Mouse (Mus musculus) spleen, adult 2 months (tissue): ENCODE measurements at regions not wholly inside any gene's neighbourhood (a gene's known extent, or its start where the extent isn't known, plus 50 kb on each side); places are given as distances from the start of the nearest gene placed in this dataset.

Experiments
- DNase-seq, 2 experiments: peaks; one replicate each; pipeline versions ENCODE4 v3.0.0 to v3.0.0-alpha.2; 2012 to 2021; ENCODE audit warnings: low spot score in 2 of 2, low read depth in 1 of 2
- H3K27ac ChIP-seq: fragments of 200-500 bp; 2 replicates; pipeline ENCODE4 v1.5.1; 2012; ENCODE audit warnings: low read length, inconsistent platforms; ENCODE audit not compliant: insufficient read depth
- H3K27me3 ChIP-seq: fragments of 200-500 bp; 2 replicates; pipeline ENCODE4 v1.6.1; 2012; ENCODE audit warnings: mild to moderate bottlenecking, moderate library complexity, low read length, inconsistent platforms; ENCODE audit not compliant: control insufficient read depth, insufficient read depth
- H3K36me3 ChIP-seq: fragments of 200-500 bp; 2 replicates; pipeline ENCODE4 v1.6.1; 2012; ENCODE audit warnings: mild to moderate bottlenecking, low read length, inconsistent platforms; ENCODE audit not compliant: control insufficient read depth, insufficient read depth
- H3K4me1 ChIP-seq: fragments of 200-500 bp; 2 replicates; pipeline ENCODE4 v1.6.1; 2011; ENCODE audit warnings: inconsistent platforms; ENCODE audit not compliant: control insufficient read depth, insufficient read depth, insufficient read length
- H3K4me3 ChIP-seq: fragments of 200-500 bp; 2 replicates; pipeline ENCODE4 v1.5.1; 2011; ENCODE audit warnings: mild to moderate bottlenecking, inconsistent platforms; ENCODE audit not compliant: insufficient read depth, insufficient read length; ENCODE audit errors: extremely low read depth
- CTCF ChIP-seq: fragments of 200-500 bp; IDR thresholded peaks from 2 replicates; pipeline ENCODE4 v1.5.1; 2011; ENCODE audit warnings: mild to moderate bottlenecking, inconsistent platforms; ENCODE audit not compliant: insufficient read depth, insufficient read length, insufficient replicate concordance; ENCODE audit errors: extremely low read depth
- POLR2A ChIP-seq: fragments of 200-500 bp; IDR thresholded peaks from 2 replicates; pipeline ENCODE4 v1.6.1; 2011; ENCODE audit warnings: low read depth, low read length, inconsistent platforms
- WGBS: fragments of 180-500 bp; shearing (Covaris S2); methylation state at CpG from one replicate; pipeline ENCODE4 v1.1.7; 2018; 5-methylcytosine and 5-hydroxymethylcytosine counted together

DNA sequence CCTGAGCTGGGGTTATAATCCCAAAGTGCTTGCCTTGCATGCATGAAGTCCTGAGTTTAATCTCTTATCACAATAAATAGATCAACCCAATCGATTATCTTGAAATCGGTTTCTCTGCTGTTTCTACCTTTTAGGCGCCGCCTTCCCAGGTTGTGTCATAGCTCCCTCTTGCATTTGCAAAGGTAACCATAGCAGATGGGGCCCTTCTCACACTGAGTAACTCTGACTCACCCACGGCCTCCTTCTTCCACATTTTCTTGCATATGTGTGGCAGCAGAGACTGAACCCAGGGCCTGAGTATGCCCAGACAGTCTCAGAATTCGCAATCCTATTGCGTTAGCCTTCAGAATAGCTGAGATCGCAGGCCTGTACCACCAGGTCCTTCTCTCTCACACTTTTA, 570.7 kb upstream of the Gm10131 start:
- no peaks in the 10 kb centered on the region for H3K4me1 ChIP-seq
- no peaks in the 10 kb centered on the region for H3K36me3 ChIP-seq
- TF ChIP-seq POLR2A (no peak), CTCF (no peak)
- no peak for DNase-seq
- H3K4me3 ChIP-seq: no peak overlapping the region
- no peaks in the 10 kb centered on the region for H3K27me3 ChIP-seq
- no peak overlapping the region for H3K27ac ChIP-seq
- 94% methylated on average over 8 of the region's 8 CpGs for WGBS

DNA sequence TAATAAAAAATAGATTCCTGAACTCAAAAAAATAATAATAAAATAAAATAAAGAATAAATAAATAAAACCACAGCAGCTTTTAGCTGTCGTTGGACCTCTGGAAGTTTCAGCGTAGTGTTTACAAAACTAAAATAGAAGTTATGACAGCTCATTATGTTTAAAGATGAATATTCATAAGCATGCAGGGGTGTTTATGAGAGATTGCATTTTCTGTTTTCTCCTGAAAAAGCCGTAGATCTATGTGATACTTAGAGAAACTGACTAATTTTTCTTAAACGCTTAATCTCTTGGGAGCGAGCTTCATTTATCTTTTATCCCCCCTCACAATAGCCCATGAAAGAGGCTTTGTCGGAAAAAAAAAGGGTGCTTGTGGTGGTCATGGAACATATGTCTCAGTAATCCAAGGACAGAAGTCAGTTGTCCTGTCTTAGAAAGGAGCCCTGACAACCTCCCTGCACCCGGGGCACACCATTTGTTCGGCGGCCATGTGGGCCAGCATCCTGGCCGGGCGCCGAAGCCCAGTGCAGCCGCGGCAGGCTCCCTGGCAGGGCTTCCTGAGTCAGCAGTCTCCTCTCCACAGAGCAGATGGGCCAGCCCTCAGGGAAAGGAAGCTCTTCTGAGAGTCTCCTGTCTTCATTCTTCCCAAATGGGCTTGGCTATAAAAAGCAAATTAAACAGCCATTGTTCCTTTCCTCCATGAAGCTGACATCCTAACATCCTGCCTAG, 568.2 kb upstream of the Gm10131 start:
- no peak for DNase-seq
- Histone ChIP-seq H3K36me3 (no peaks in the 10 kb centered on the region), H3K4me3 (no peak overlapping the region), H3K27ac (no peak overlapping the region), H3K4me1 (no peaks in the 10 kb centered on the region), H3K27me3 (no peaks in the 10 kb centered on the region)
- WGBS: 76% methylated on average over 14 of the region's 14 CpGs
- no peak for TF ChIP-seq CTCF
- TF ChIP-seq POLR2A: no peak

DNA sequence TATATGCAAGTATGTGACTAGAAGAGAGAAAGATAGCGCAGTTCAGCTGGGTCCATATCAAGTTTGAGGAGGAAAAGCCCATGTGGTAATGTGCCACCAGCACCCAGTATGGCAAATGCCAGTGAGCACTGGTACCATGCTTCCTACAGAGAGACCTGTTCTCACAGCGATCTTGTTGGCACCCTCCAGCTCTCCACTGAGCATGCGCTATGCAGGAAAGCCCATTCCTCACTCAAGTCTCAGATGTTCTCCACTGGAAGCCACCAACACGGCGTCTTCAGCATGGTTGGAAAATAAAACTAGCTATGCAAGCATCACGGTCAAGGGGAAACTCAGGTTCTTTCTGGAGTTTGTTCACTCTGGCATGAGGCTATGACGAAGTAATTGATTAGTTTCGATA, 567.3 kb upstream of the Gm10131 start:
- H3K27me3 ChIP-seq: no peaks in the 10 kb centered on the region
- TF ChIP-seq POLR2A (no peak), CTCF (no peak)
- no peak overlapping the region for H3K27ac ChIP-seq
- no peak overlapping the region for H3K4me3 ChIP-seq
- WGBS: 95% methylated on average over 8 of the region's 8 CpGs
- DNase-seq: no peak
- no peaks in the 10 kb centered on the region for H3K4me1 ChIP-seq
- H3K36me3 ChIP-seq: no peaks in the 10 kb centered on the region

DNA sequence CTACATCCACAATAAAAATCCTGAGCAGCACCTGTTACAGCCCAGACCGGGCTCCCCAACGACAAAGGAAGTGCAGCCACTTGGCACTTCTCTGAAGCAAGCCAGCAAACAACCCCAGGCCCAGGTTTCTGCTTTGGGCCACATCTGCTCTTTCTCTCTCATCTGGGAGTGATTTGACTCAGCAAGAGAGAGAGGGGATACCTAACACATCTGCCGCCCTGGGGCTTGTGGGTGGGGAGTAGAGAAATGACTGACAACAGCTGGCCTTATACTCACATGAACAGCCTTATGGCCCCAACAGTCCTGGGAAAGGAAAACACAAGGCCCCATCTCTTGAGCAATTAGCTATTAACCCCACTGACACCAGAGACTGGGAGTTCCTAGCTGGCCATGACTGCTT, 560.2 kb upstream of the Gm10131 start:
- 6% methylated on average over 3 of the region's 3 CpGs for WGBS
- peak overlapping the region; percentile 76 for H3K27ac ChIP-seq
- H3K4me1 ChIP-seq: peaks cover 15% of the 10 kb centered on the region
- no peak overlapping the region for H3K4me3 ChIP-seq
- H3K36me3 ChIP-seq: no peaks in the 10 kb centered on the region
- TF ChIP-seq CTCF: no peak
- no peak for TF ChIP-seq POLR2A
- H3K27me3 ChIP-seq: no peaks in the 10 kb centered on the region
- peak in 1 of 2 experiments; percentile 45 for DNase-seq

DNA sequence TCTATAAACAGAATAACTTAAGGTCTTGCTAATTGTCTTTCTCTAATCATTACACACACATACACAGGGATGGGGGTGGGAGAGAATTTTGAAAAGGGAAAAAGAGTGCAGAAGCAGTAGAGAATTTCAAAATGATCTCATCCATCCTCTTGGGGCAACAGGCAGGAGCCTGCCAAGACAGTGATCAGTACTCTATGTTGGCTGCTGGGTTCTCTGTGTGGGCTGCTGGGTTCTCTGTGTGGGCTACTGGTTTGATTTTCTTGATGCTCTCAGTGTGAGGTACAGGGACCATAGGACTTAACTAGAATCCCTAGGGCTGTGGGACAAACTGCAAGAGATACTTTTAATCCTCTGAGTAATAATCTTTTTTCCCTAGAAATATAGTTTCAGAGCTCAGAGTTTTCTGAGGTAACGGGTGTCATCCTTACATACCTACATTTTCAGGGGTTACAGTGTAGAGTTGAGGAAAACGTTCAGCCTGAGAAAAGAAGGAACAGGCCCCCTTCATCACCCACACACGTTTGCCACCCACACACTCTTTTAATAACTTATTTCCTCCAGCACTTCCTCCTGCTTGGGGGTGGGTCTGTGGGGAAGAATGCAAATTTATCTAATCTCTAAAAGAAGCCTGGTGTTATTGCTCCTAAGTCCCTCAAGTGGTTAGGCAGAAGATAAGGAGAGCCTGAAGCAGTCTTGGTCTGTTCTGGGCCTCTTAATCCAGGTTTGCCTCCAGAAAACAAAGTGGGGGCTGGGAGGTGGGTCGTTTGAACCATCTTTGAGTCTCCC, 559.6 kb upstream of the Gm10131 start:
- 7% methylated on average over 4 of the region's 4 CpGs for WGBS
- Histone ChIP-seq H3K27ac (peak overlapping the region; percentile 76), H3K36me3 (no peaks in the 10 kb centered on the region), H3K4me3 (no peak overlapping the region), H3K27me3 (no peaks in the 10 kb centered on the region), H3K4me1 (peaks cover 15% of the 10 kb centered on the region)
- peak; percentile 27 to 33 for DNase-seq
- TF ChIP-seq POLR2A (no peak), CTCF (no peak)

DNA sequence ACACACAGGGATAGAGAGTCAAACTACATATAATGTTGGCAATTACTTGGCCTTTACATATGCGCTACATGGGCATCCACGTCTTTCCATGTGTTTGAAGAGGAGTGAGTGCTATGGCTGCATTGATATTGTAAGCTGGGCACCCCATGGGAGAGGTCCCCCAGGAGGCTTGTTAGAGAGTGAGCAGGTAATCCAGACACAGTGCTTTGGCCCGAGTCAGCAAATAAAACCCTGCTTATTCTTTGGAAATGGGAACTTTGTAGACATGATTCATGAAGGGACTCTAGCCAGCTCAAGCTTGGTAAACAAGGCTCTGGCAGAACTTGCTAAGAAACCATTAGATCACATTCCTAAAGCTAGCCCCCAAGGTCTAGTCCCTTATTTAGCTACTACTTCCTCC, 557.6 kb upstream of the Gm10131 start:
- Histone ChIP-seq H3K36me3 (no peaks in the 10 kb centered on the region), H3K27ac (no peak overlapping the region), H3K4me3 (no peak overlapping the region), H3K27me3 (no peaks in the 10 kb centered on the region), H3K4me1 (peaks cover 15% of the 10 kb centered on the region)
- TF ChIP-seq CTCF: no peak
- no peak for TF ChIP-seq POLR2A
- WGBS: 86% methylated on average over 3 of the region's 3 CpGs
- DNase-seq: no peak

DNA sequence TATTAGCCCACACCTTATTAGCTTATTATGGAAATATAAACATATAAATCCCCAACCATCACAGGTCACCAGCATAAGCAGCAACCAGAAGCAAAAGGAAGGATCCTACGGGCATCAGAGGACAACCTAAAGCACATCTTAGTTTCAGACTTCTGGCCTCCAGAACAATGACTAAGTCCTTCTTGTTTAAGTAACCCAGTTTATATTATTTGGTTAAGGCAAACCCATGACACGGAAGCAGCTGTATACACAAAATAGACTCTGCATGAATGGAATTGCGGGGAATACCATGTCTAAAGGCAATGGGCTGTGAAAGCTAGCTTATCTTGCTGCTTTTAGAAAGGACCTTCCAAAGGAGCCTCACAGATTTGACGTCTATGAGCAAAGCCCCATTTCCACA, 552.9 kb upstream of the Gm10131 start:
- DNase-seq: no peak
- Histone ChIP-seq H3K27ac (no peak overlapping the region), H3K4me1 (peaks cover 3% of the 10 kb centered on the region; the same call in 1 of the 2 replicates), H3K36me3 (no peaks in the 10 kb centered on the region), H3K4me3 (no peak overlapping the region), H3K27me3 (no peaks in the 10 kb centered on the region)
- TF ChIP-seq POLR2A (no peak), CTCF (no peak)
- WGBS: 93% methylated on average over 4 of the region's 4 CpGs
